Mouse (Mus musculus) liver, embryonic 13.5 days (tissue): Measurements from ENCODE around the gene Dmac1. TPM values are rescaled to one million over a fixed set of nuclear protein-coding genes. Genes with fewer than 3 reads are reported as not detected.
"Not testable (repeated sequence)": the region's sequence is repeated elsewhere in the genome, so short reads cannot be mapped to it uniquely, and the experiment has no call there.

ENCODE experiments used
- ATAC-seq: fragments of 200-750 bp; cut with Nextera tagmentation; 2 replicates; pipeline ENCODE4 v1.8.0; 2017; ENCODE audit warnings: low read depth, mild to moderate bottlenecking, moderate number of reproducible peaks, moderate library complexity
- DNase-seq: peaks from one replicate; pipeline ENCODE4 v3.0.0; 2022
- H3K27ac ChIP-seq: fragments of 300-500 bp; sonication (generic); 2 replicates; pipeline ENCODE4 v1.5.1; 2015; ENCODE audit warnings: moderate library complexity, mild to moderate bottlenecking, inconsistent platforms
- H3K27me3 ChIP-seq: fragments of 300-500 bp; sonication (generic); 2 replicates; pipeline ENCODE4 v1.6.1; 2015; ENCODE audit warnings: mild to moderate bottlenecking, inconsistent platforms
- H3K36me3 ChIP-seq: fragments of 300-500 bp; sonication (generic); 2 replicates; pipeline ENCODE4 v1.6.1; 2015; ENCODE audit warnings: mild to moderate bottlenecking, inconsistent platforms
- H3K4me1 ChIP-seq: fragments of 300-500 bp; sonication (generic); replicated peaks from 2 replicates; pipeline ENCODE4 v1.6.1; 2015; ENCODE audit warnings: inconsistent platforms
- H3K4me2 ChIP-seq: fragments of 300-500 bp; sonication (generic); 2 replicates; pipeline ENCODE4 v1.6.1; 2015; ENCODE audit warnings: inconsistent platforms, mild to moderate bottlenecking, moderate library complexity
- H3K4me3 ChIP-seq: fragments of 300-500 bp; sonication (generic); replicated peaks from 2 replicates; pipeline ENCODE4 v1.5.1; 2015; ENCODE audit warnings: mild to moderate bottlenecking, inconsistent platforms
- H3K9ac ChIP-seq: fragments of 300-500 bp; sonication (generic); 2 replicates; pipeline ENCODE4 v1.6.1; 2015; ENCODE audit warnings: mild to moderate bottlenecking, inconsistent platforms
- H3K9me3 ChIP-seq: fragments of 300-500 bp; sonication (generic); replicated peaks from 2 replicates; pipeline ENCODE4 v1.6.1; 2016; ENCODE audit warnings: inconsistent platforms
- WGBS: fragments of 180-500 bp; shearing (Covaris S2); methylation state at CpG from one replicate; pipeline ENCODE4 v1.1.7; 2015; ENCODE audit not compliant: insufficient replicate concordance; 5-methylcytosine and 5-hydroxymethylcytosine counted together
- polyA plus RNA-seq: library from polyadenylated mRNA; unstranded; fragments of >200 nt; fragmentation: Nextera tagmentation; extraction: Ambion mirVana; gene quantifications from 2 replicates; pipeline ENCODE4 v1.2.1, GENCODE M21; 2015

Dmac1 gene
- polyA plus RNA-seq, 1 experiment from 2014 or later: 80.4 TPM

DNA sequence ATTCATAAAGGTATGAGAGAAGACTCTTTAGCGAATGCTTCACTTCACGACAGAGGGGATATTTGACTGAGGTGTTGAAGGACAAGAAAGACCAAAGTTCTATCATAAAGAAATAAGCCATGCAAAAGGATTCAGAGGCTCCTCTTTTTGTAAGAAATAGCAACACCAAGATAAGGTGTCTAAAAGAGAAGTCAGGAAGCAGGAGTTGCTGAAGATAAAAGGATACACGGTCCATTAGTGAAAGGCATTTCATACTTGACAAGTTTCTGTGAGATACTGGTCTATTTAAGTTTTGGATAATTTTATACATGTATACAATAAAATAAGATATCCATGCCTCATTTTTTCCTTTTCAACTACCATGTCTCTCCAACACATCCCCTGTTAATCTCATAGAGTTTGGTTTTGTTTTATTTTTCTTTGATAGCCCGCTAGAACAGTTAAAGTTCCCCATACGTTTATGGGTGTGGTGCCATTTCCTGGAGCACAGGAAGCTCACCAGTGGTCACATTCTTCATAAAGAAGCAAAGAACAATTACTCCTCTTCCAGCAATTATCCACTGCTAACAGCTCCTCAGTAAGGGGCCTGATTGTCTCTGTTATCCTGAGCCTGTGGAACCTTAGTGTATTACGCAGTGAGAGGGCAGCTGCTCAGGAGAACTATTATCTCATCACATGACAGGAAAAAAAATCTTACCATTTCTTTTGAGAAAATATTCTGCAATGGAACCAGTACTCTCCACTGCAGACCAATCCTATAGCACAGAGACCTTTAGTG lies 11.1 kb downstream of the Dmac1 start:
- Histone ChIP-seq H3K4me1 (0 out of 2 replicates have a peak, but pooled peaks cover 2% of the 10 kb centered on the region), H3K27ac (no peak overlapping the region; the same call in 1 of the 2 replicates), H3K27me3 (no peaks in the 10 kb centered on the region), H3K4me2 (no peak overlapping the region), H3K36me3 (no peaks in the 10 kb centered on the region), H3K9ac (no peak overlapping the region), H3K4me3 (no peak overlapping the region), H3K9me3 (no peaks in the 10 kb centered on the region)
- 18% methylated on average over 6 of the region's 6 CpGs for WGBS
- DNase-seq (no peak), ATAC-seq (peak; percentile 60)

DNA sequence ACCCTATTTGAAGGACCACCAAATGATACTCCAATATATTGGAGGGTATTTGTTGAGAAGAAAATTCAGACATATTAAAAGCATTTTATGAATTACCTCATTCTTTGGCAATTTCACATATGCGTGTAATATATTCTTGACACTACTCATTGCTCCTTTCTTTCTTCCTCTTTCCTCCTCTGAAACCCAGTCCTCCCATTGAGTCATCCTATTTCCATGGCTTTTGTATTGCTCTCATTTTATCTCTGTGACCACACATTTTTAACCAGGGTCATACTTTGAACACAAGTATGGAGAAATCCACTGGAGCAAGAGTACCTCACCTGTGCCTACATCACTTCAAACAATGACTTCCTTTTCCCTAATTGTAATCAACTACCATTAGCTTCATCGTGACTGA lies 13.9 kb downstream of the Dmac1 start:
- H3K4me3 ChIP-seq: no peak overlapping the region
- no peak overlapping the region for H3K9ac ChIP-seq
- H3K4me1 ChIP-seq: 0 out of 2 replicates have a peak, but pooled peaks cover 2% of the 10 kb centered on the region
- H3K4me2 ChIP-seq: no peak overlapping the region
- DNase-seq (no peak), ATAC-seq (no peak)
- H3K27ac ChIP-seq: no peak overlapping the region
- no peaks in the 10 kb centered on the region for H3K27me3 ChIP-seq
- WGBS: 69% methylated on average over 2 of the region's 2 CpGs
- H3K9me3 ChIP-seq: no peaks in the 10 kb centered on the region
- H3K36me3 ChIP-seq: no peaks in the 10 kb centered on the region

DNA sequence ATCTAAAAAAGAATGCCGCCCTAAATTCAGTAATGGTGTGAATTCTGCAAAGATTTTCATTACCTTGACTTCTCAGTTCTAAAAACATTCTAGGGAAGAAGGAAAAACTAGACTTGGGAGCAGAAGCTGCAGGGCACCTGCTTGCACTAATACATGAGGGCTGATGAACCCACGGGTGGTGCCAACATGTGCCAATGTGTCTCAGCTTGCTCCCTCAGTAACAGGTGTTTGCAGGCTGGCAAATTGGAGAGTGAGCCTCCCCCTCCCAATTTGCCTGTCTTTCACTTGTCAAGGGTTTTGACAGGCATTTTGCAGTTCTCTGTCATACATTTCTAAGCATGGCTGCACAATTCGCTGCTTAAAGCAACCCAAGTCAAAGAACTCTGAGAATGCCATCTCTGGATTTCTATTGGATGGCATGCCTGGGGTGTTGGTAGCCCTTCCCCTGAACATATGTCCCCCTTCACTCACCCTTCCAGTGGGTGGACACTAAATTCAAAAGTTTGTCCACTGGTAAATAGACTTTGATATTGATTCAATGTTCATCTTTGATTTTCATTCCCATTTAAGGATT lies 14.5 kb downstream of the Dmac1 start:
- H3K4me1 ChIP-seq: 0 out of 2 replicates have a peak, but pooled peaks cover 2% of the 10 kb centered on the region

DNA sequence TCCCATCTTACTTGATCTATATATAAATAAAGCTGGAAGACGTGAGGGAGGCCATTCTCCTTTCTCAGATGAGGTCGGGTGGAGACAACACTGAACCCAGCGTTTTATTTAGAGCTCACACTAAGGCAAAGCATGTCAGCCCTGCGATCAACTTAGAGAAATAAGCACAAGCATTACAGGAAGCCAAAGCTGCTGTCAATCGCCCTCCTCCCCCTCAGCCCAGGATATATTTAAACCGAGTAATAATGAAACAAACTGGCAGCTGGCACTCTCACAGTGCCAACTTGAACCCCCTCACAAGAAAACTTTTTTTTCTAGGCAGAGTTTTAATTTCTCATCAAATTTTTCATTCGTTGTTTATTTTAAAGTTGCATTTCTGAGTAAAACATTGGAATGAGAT lies 15.7 kb downstream of the Dmac1 start:
- no peak overlapping the region for H3K4me2 ChIP-seq
- H3K9ac ChIP-seq: no peak overlapping the region
- DNase-seq (no peak), ATAC-seq (no peak)
- 0 out of 2 replicates have a peak, but pooled peaks cover 2% of the 10 kb centered on the region for H3K4me1 ChIP-seq
- H3K9me3 ChIP-seq: no peaks in the 10 kb centered on the region
- H3K27me3 ChIP-seq: no peaks in the 10 kb centered on the region
- no peak overlapping the region for H3K27ac ChIP-seq
- WGBS: 45% methylated on average over 7 of the region's 7 CpGs
- H3K4me3 ChIP-seq: no peak overlapping the region
- no peaks in the 10 kb centered on the region for H3K36me3 ChIP-seq

More for the DNA sequence above, 14.5 kb downstream of the Dmac1 start:
- H3K9me3 ChIP-seq: no peaks in the 10 kb centered on the region
- H3K4me3 ChIP-seq: no peak overlapping the region
- no peak for ATAC-seq
- no peak for DNase-seq
- H3K27ac ChIP-seq: no peak overlapping the region
- 80% methylated on average over 3 of the region's 3 CpGs for WGBS
- H3K4me2 ChIP-seq: no peak overlapping the region
- no peak overlapping the region for H3K9ac ChIP-seq
- no peaks in the 10 kb centered on the region for H3K36me3 ChIP-seq
- H3K27me3 ChIP-seq: no peaks in the 10 kb centered on the region

DNA sequence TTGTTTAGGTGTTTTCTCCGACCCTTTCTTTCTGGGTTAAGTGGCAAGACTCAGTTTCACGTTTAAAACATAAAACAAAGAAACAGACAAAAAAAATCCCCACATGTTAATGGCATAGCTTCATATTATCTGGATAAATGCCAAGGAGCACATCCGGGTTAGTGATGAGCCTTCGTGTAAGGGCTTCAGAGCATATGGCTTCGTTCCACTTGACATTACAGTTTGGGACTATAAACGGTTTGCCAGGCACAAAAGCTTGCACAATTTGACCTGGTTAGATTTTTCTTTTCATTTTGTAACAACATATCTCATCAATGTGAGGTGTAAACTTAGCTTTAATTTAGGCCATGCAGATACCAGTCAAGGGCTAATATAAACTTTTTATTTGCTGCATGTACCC lies 17.9 kb downstream of the Dmac1 start:
- no peak for ATAC-seq
- H3K27ac ChIP-seq: no peak overlapping the region
- H3K4me1 ChIP-seq: no peaks in the 10 kb centered on the region
- no peaks in the 10 kb centered on the region for H3K27me3 ChIP-seq
- 61% methylated on average over 6 of the region's 6 CpGs for WGBS
- H3K4me3 ChIP-seq: no peak overlapping the region
- no peak for DNase-seq
- H3K9ac ChIP-seq: no peak overlapping the region
- no peak overlapping the region for H3K4me2 ChIP-seq
- H3K9me3 ChIP-seq: no peaks in the 10 kb centered on the region
- H3K36me3 ChIP-seq: no peaks in the 10 kb centered on the region

DNA sequence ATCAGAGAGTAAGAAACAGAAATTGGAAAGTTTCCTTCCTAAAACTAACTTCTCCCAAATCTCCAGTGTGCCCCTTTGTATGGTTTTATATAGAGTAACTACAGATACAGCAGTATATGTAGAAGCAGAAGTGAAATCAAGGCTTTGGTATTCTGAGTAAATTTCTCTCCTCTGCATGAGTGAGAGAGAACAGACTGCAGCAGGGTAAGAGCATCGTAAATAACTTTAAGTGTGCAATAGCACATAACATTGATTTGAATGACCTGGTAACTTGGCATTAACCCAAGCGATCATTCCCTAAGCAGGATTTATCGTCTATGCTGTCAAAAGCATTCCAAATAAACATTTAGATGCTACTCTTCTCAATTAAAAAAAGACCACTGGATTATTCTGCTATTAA lies 18.7 kb downstream of the Dmac1 start:
- no peak for DNase-seq
- WGBS: 56% methylated on average over 3 of the region's 3 CpGs
- ATAC-seq: no peak
- Histone ChIP-seq H3K36me3 (no peaks in the 10 kb centered on the region), H3K27ac (no peak overlapping the region), H3K9ac (no peak overlapping the region), H3K9me3 (no peaks in the 10 kb centered on the region), H3K4me1 (no peaks in the 10 kb centered on the region), H3K4me3 (no peak overlapping the region), H3K4me2 (no peak overlapping the region), H3K27me3 (no peaks in the 10 kb centered on the region)

DNA sequence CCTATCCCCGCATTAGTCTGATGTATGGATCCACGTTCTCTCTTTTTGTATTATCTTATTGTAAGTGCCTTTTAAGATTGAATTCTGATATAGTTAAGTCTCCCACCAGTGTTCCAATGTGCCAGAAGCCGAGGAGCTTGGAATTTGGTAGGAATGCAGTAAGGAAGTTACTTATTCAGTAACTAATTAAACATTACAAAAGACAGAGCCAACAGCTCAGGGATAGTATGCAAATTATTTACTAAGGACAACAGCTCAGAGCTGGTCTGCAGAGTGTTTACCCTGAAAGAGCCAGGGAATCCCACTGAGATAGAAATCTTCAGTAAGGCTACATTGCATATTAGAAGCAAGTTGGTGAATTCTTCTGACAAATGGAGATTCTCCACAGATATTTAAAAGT lies 43.5 kb downstream of the Dmac1 start:
- not testable (repeated sequence) for H3K9ac ChIP-seq, H3K4me3 ChIP-seq, H3K36me3 ChIP-seq, H3K9me3 ChIP-seq, H3K27ac ChIP-seq, H3K27me3 ChIP-seq, H3K4me2 ChIP-seq, H3K4me1 ChIP-seq, DNase-seq, ATAC-seq
- 45% methylated on average over 3 of the region's 3 CpGs for WGBS
